Comparison of ENCODE assay signal across 17 mouse cellular contexts in the genomic region with DNA sequence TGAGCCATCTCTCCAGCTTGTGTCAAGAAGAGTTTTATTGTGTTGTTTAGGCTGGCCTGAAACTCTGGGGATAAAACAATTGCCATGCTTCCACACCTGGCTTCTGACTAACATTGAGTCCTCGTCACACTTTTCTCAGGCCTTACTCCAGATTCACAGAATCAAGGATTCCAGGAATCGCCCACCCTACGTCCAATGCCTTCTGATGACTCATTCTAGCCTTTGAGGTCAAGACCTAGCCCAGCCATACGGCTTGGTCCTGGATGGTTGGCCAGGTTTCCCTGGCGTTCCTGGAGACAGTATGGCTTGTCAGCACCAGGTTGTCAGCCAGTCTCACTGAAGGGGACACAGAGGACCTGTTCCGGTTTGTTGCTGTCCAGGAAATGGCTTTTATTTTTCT. TPM values are rescaled to one million over a fixed set of nuclear protein-coding genes. Genes with fewer than 3 reads are reported as not detected.
"Had no signal": no experiment of that assay in that cellular context is flagged by ENCODE, and none has a peak within 500 bp of the region (broad histone marks: within the 10 kb centered on the region; RNA-seq: fewer than 3 reads in every experiment).

No protein-coding gene starts in this region.

- DNase-seq: kidney, adult 9 months; kidney, postnatal 10 days; layer of hippocampus, adult 9-11 months; layer of hippocampus, postnatal 36 days; lung, embryonic 14.5 days; lung, postnatal 10 days; lung, postnatal 4 days; spleen, adult 18-20 months; thymus, adult 18-20 months; thymus, postnatal 14 days had no signal

- H3K9me3 ChIP-seq: limb, embryonic 15.5 days; midbrain, embryonic 10.5 days; midbrain, embryonic 15.5 days; neural tube, embryonic 12.5 days had no signal

- H3K4me3 ChIP-seq: limb, embryonic 15.5 days; midbrain, embryonic 15.5 days; neural tube, embryonic 12.5 days had no signal

- H3K27ac ChIP-seq: limb, embryonic 15.5 days; midbrain, embryonic 15.5 days; neural tube, embryonic 12.5 days had no signal

- H3K27me3 ChIP-seq: limb, embryonic 15.5 days; midbrain, embryonic 15.5 days; neural tube, embryonic 12.5 days had no signal

- H3K9ac ChIP-seq: limb, embryonic 15.5 days; lung, embryonic 14.5 days; midbrain, embryonic 15.5 days had no signal

RNA-seq across cellular contexts. Expression of a gene that starts 3.9 kb away (rescaled TPM):
- polyA plus RNA-seq: limb, embryonic 11.5 days; liver, embryonic 16.5 days; lung, embryonic 14.5 days; neural tube, embryonic 12.5 days; stomach, embryonic 14.5 days had no signal
